Mouse (Mus musculus) hematopoietic stem cell, adult 5-6 weeks (primary cell): ENCODE measurements at regions not wholly inside any gene's neighbourhood (a gene's known extent, or its start where the extent isn't known, plus 50 kb on each side); places are given as distances from the start of the nearest gene placed in this dataset.

ENCODE experiments used
- ATAC-seq, 2 experiments: fragments of 125-278 bp in 1 of 2; replicated peaks in 1 of 2; 2 replicates each; pipeline ENCODE4 v1.8.0; 2016 to 2017; ENCODE audit warnings: inconsistent platforms in 2 of 2, mild to moderate bottlenecking in 2 of 2, moderate number of reproducible peaks in 2 of 2, low read depth in 1 of 2, moderate TSS enrichment in 1 of 2; ENCODE audit not compliant: low FRiP score in 2 of 2, poor library complexity in 2 of 2, severe bottlenecking in 2 of 2, insufficient read depth in 1 of 2, low TSS enrichment in 1 of 2

- ATAC-seq: no peak
Measured at GRCm38 (mm10) chr6:93065366-93065765, 122.1 kb upstream of the Adamts9 start.

DNA sequence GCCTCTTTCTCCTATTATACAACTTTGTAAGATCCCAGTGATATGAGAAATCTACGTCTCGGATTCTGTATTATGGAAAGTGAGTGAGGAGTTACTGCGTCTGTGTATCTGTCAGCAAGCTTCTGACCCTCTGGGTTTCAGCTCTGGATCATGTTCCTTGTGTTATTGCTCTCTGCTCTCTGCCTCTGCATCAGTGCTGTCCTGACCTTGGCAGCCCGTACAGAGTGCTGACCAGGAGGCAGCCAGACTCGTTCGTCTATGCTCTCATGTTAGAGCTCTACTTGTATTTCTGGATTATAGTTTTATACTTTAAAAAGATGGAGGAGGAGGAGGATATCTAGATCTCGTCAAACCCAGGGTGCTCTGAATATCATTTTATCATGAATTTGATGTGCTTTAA lies 121.1 kb upstream of the Adamts9 start:
- ATAC-seq: no peak

DNA sequence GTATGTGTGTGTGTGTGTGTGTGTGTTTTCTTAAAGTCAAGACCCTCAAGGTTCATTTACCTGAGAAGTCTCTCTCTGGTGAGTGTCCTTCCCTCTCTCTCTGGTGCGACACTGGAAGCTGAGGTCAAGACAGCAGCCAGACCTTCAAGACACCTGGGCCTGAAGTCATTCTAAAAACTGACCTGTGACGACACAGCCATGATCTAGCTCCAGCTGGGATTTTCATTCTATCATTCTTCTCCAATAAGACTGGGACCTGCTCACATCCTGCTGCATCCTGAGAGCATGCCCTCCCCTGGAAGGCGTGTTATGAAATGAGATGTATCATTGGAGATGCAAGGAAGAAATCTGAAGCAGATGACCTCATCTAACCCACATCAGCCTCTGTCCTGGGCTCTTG lies 118.4 kb upstream of the Adamts9 start:
- ATAC-seq: no peak

- ATAC-seq: no peak
Measured at GRCm38 (mm10) chr6:93045524-93045923, 102.2 kb upstream of the Adamts9 start.

- no peak for ATAC-seq
Measured at GRCm38 (mm10) chr6:93041041-93041440, 97.7 kb upstream of the Adamts9 start.

DNA sequence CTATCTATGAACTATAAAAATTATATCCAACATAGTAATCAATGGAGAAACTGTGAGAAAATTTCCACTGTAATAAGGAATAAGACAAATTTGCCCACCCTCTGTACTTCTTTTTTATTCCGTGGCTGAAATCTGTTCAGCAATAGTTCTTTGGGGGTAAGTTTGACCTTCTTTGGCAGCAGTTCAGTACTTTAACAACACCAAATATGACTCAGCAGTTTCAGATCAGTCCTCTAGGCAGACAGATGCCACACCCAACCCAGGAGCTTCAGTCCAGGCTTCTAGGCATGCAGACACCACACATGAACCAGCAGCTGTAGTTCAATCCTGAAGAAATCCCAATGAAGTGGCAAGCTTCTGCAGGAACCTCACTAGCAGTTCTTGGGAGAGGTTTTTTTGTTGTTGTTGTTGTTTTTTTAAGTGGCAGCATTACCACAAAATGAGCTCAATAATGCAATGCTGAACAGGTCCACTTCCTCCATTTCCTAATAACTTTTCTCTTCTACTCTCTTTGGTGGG lies 88.6 kb upstream of the Adamts9 start:
- no peak for ATAC-seq

DNA sequence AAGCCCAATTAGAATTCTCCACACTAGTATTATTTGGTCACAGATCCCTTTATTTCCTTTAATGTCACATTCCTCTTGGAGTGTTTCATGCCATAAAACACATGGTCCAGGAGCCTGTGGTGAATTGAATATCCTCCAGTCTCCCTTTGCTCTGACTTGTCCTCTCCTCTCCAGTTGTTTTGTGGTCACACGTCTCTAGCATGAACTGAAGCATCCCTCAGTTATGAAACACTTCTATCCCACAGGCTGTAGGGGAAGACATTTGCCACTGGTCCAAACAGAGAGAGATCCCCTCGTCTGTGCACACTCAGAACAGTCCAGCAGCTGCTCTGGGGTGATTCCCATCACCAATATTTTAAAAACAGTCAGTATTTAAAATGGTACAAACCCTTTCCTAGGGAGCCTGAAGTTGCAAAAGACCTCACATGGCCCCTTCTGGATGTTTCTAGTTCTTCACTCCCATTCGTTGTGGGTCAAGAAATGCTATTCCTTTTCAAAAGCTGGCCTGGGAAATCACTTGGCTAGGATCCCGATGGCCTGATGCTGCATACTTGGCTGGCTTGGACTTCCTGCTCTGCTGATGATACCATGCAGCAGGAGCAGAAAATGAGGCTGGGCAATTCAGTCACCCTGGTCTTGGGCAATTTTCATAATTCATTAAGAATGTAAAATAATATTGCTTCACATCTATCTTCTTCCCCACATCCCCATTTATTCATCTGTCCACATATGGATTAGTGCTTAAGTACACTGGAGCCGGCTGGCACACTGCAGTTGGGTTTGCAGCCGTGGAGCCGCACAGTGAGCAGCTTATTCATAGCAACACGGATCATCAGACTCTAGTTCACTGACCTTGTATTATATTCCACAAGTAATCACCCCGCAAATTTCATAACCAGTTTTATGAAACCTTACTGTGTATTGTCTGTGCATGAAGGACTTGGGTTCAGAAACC lies 83.1 kb upstream of the Adamts9 start:
- no peak for ATAC-seq

- no peak for ATAC-seq
Measured at GRCm38 (mm10) chr6:93014534-93014933, 71.2 kb upstream of the Adamts9 start.

DNA sequence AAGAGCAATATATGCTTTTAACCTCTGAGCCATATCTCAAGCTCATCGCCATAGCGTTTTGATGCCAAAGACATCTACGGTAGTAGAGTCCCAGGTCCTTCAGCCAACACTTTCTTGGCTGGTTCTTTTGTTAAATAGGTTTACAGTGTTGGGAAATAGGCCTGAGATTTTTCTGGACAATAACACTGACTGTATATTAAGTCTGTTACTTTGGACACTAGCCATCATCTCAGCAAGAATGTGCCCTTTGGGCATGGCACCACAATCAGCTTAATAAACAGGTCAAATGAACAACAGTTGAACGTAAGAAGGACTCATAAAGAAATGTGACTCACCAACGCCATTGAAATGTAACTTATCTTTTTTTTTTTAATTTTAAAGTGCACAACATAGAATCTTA lies 68.6 kb upstream of the Adamts9 start:
- no peak for ATAC-seq

DNA sequence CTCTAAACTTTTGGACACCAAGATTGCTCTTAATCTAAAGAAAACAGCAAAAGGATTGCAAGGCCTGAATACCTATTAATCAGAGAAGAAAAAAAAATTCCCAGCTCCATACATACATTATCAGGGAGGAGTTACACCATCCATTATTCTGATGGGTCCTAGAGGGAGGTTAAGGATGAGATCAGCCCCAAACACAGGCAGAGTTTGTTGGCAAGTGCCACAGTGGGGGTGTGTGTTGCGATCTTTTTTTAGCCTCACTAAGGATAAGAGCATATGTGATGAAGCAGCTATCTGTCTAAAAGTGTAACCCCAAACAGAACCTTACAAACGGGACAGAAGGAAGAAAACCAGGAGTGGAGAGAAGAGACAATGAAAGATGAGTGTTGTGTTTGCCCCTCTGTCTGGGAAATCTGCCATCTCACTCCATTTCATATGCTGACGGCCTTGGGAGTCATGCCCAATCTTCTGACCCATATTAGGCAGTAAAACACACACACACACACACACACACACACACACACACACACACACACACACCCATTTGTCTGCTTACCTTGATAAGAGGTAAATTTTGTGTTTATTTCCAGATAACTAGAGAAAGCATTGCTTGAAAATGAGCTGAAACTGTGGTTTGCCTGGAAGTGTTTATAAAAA lies 61.4 kb upstream of the Adamts9 start:
- no peak for ATAC-seq

GRCm38 (mm10) chr6:93003812-93004211 lies 60.5 kb upstream of the Adamts9 start:
- ATAC-seq: no peak

GRCm38 (mm10) chr6:92993647-92994046 lies 50.4 kb upstream of the Adamts9 start:
- no peak for ATAC-seq
